Mouse (Mus musculus): ENCODE data around the gene Tprkb.
A peak's percentile ranks its signal among the peaks of the same experiment; 100 is the strongest.
"Not testable (repeated sequence)": the region's sequence is repeated elsewhere in the genome, so short reads cannot be mapped to it uniquely, and the experiment has no call there.

Gene Tprkb

GRCm38 (mm10) chr6:85911587-85911986 is at the start of gene Tprkb:
Gene Tprkb (plus strand): TSS chr6:85911865.
- DNase-seq: no peak

GRCm38 (mm10) chr6:85862565-85862964 is 49.1 kb upstream of the Tprkb start:
- no peak for DNase-seq

GRCm38 (mm10) chr6:85863136-85863535 is 48.5 kb upstream of the Tprkb start:
- DNase-seq: no peak

GRCm38 (mm10) chr6:85863840-85864239 is 47.8 kb upstream of the Tprkb start:
- no peak for DNase-seq

GRCm38 (mm10) chr6:85864900-85865639 is 46.6 kb upstream of the Tprkb start:
- peak; percentile 7 for DNase-seq

- DNase-seq: not testable (repeated sequence)
Observed at GRCm38 (mm10) chr6:85866166-85866565, 45.5 kb upstream of the Tprkb start.

GRCm38 (mm10) chr6:85866995-85867394 is 44.7 kb upstream of the Tprkb start:
- DNase-seq: not testable (repeated sequence)

GRCm38 (mm10) chr6:85867726-85868690 is 43.7 kb upstream of the Tprkb start:
- no peak for DNase-seq

- not testable (repeated sequence) for DNase-seq
Observed at GRCm38 (mm10) chr6:85869006-85869405, 42.7 kb upstream of the Tprkb start, which contains the start of gene Nat8f2. Gene Nat8f2 (minus strand): TSS chr6:85869158.

GRCm38 (mm10) chr6:85883246-85883645 is 28.4 kb upstream of the Tprkb start:
- DNase-seq: not testable (repeated sequence)

GRCm38 (mm10) chr6:85884311-85884710 is 27.4 kb upstream of the Tprkb start:
- DNase-seq: no peak

- DNase-seq: no peak
Observed at GRCm38 (mm10) chr6:85888961-85889360, 22.7 kb upstream of the Tprkb start.

- DNase-seq: peak; percentile 29
Observed at GRCm38 (mm10) chr6:85895061-85895648, 16.5 kb upstream of the Tprkb start.

GRCm38 (mm10) chr6:85898596-85899475 is 12.8 kb upstream of the Tprkb start:
- not testable (repeated sequence) for DNase-seq

- no peak for DNase-seq
Observed at GRCm38 (mm10) chr6:85902303-85902702, 9.4 kb upstream of the Tprkb start.

GRCm38 (mm10) chr6:85904642-85905061 is 7.0 kb upstream of the Tprkb start, which contains the start of gene Nat8f4:
Gene Nat8f4 (minus strand): TSS chr6:85904884.
- DNase-seq: peak; percentile 81

- peak; percentile 16 for DNase-seq
Observed at GRCm38 (mm10) chr6:85906911-85907351, 4.7 kb upstream of the Tprkb start.

- no peak for DNase-seq
Observed at GRCm38 (mm10) chr6:85908341-85908740, 3.3 kb upstream of the Tprkb start.

GRCm38 (mm10) chr6:85909704-85910103 is 2.0 kb upstream of the Tprkb start:
- DNase-seq: no peak

- no peak for DNase-seq
Observed at GRCm38 (mm10) chr6:85915141-85915538, 3.5 kb downstream of the Tprkb start.

- DNase-seq: peak; percentile 81
Observed at GRCm38 (mm10) chr6:85915539-85916513, 4.2 kb downstream of the Tprkb start, which contains the start of gene Nat8f1. Gene Nat8f1 (minus strand): TSS chr6:85915687.
